Mouse (Mus musculus): Measurements from ENCODE around the gene Slc25a51. TPM values are rescaled to one million over a fixed set of nuclear protein-coding genes. Genes with fewer than 3 reads are reported as not detected.

Gene Slc25a51
- polyA plus RNA-seq, 1 experiment, result 67.2 TPM

GRCm38 (mm10) chr4:45447196-45447595 is 38.6 kb upstream of the Slc25a51 start:
- no peak overlapping the region for H3K27ac ChIP-seq (ENCODE audit: insufficient read depth, low read depth, low read length)
- H3K4me1 ChIP-seq (ENCODE audit: control insufficient read depth, insufficient read depth, insufficient read length, low read length), result peaks cover 8% of the 10 kb centered on the region
- 93% methylated on average over 5 of the region's 5 CpGs for WGBS
- peaks cover 32% of the 10 kb centered on the region for H3K36me3 ChIP-seq (ENCODE audit: control insufficient read depth, insufficient read depth, low read length)
- no peaks in the 10 kb centered on the region for H3K27me3 ChIP-seq (ENCODE audit: control insufficient read depth, insufficient read depth, low read length)
- TF ChIP-seq CTCF (IDR thresholded peaks at IDR 0.05; ENCODE audit: extremely low read depth, insufficient read length, insufficient replicate concordance, low read depth, low read length) (no peak), POLR2A (IDR thresholded peaks at IDR 0.05; ENCODE audit: low read depth, low read length) (no peak)
- no peak overlapping the region for H3K4me3 ChIP-seq (ENCODE audit: low read depth, low read length)

GRCm38 (mm10) chr4:45445235-45445634 is 36.7 kb upstream of the Slc25a51 start:
- 77% methylated on average over 3 of the region's 3 CpGs for WGBS
- H3K36me3 ChIP-seq (ENCODE audit: control insufficient read depth, insufficient read depth, low read length), result peaks cover 37% of the 10 kb centered on the region
- no peaks in the 10 kb centered on the region; the same call in 1 of the 2 replicates for H3K4me1 ChIP-seq (ENCODE audit: control insufficient read depth, insufficient read depth, insufficient read length, low read length)

DNA sequence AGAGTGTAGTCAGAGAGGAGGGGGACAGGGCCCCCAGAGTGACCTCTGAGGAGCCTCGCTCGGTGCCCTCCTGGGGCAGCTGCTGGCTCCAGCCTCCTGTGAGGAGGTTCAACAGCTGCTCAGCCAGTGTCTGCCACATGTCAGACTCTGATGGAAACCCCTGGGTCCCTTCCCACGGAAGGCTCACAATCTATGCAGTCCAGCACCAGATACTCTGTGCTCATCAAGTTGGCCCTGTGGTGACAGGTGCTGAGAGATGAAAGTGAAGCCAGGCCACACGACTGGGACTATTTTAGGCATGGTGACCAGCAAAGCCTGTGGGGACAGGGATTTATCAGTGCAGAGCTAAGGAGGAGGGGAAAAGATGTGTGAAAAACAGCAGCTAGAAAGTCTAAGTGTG is 36.2 kb upstream of the Slc25a51 start:
- H3K27ac ChIP-seq (ENCODE audit: insufficient read depth, low read depth, low read length), result no peak overlapping the region
- TF ChIP-seq POLR2A (IDR thresholded peaks at IDR 0.05; ENCODE audit: low read depth, low read length) (no peak), CTCF (IDR thresholded peaks at IDR 0.05; ENCODE audit: extremely low read depth, insufficient read length, insufficient replicate concordance, low read depth, low read length) (no peak)
- H3K36me3 ChIP-seq (ENCODE audit: control insufficient read depth, insufficient read depth, low read length), result peaks cover 39% of the 10 kb centered on the region
- no peaks in the 10 kb centered on the region; the same call in 1 of the 2 replicates for H3K4me1 ChIP-seq (ENCODE audit: control insufficient read depth, insufficient read depth, insufficient read length, low read length)
- no peak overlapping the region for H3K4me3 ChIP-seq (ENCODE audit: low read depth, low read length)
- no peaks in the 10 kb centered on the region for H3K27me3 ChIP-seq (ENCODE audit: control insufficient read depth, insufficient read depth, low read length)
- 81% methylated on average over 4 of the region's 4 CpGs for WGBS

More at GRCm38 (mm10) chr4:45445235-45445634, 36.7 kb upstream of the Slc25a51 start:
- TF ChIP-seq POLR2A (IDR thresholded peaks at IDR 0.05; ENCODE audit: low read depth, low read length) (no peak), CTCF (IDR thresholded peaks at IDR 0.05; ENCODE audit: extremely low read depth, insufficient read length, insufficient replicate concordance, low read depth, low read length) (no peak)
- Histone ChIP-seq H3K27ac (ENCODE audit: insufficient read depth, low read depth, low read length) (no peak overlapping the region), H3K4me3 (ENCODE audit: low read depth, low read length) (no peak overlapping the region), H3K27me3 (ENCODE audit: control insufficient read depth, insufficient read depth, low read length) (no peaks in the 10 kb centered on the region)

GRCm38 (mm10) chr4:45443652-45444051 is 35.1 kb upstream of the Slc25a51 start:
- 77% methylated on average over 7 of the region's 7 CpGs for WGBS
- H3K4me1 ChIP-seq (ENCODE audit: control insufficient read depth, insufficient read depth, insufficient read length, low read length), result no peaks in the 10 kb centered on the region; the same call in 1 of the 2 replicates
- H3K4me3 ChIP-seq (ENCODE audit: low read depth, low read length), result no peak overlapping the region
- peaks cover 42% of the 10 kb centered on the region for H3K36me3 ChIP-seq (ENCODE audit: control insufficient read depth, insufficient read depth, low read length)
- TF ChIP-seq POLR2A (IDR thresholded peaks at IDR 0.05; ENCODE audit: low read depth, low read length) (no peak), CTCF (IDR thresholded peaks at IDR 0.05; ENCODE audit: extremely low read depth, insufficient read length, insufficient replicate concordance, low read depth, low read length) (no peak)
- no peaks in the 10 kb centered on the region for H3K27me3 ChIP-seq (ENCODE audit: control insufficient read depth, insufficient read depth, low read length)
- H3K27ac ChIP-seq (ENCODE audit: insufficient read depth, low read depth, low read length), result no peak overlapping the region

- Histone ChIP-seq H3K4me3 (ENCODE audit: low read depth, low read length) (no peak overlapping the region), H3K27ac (ENCODE audit: insufficient read depth, low read depth, low read length) (no peak overlapping the region), H3K4me1 (ENCODE audit: control insufficient read depth, insufficient read depth, insufficient read length, low read length) (no peaks in the 10 kb centered on the region), H3K36me3 (ENCODE audit: control insufficient read depth, insufficient read depth, low read length) (peaks cover 38% of the 10 kb centered on the region), H3K27me3 (ENCODE audit: control insufficient read depth, insufficient read depth, low read length) (no peaks in the 10 kb centered on the region)
- WGBS, result 75% methylated on average over 3 of the region's 3 CpGs
- no peak for TF ChIP-seq POLR2A (IDR thresholded peaks at IDR 0.05; ENCODE audit: low read depth, low read length)
- TF ChIP-seq CTCF (IDR thresholded peaks at IDR 0.05; ENCODE audit: extremely low read depth, insufficient read length, insufficient replicate concordance, low read depth, low read length), result no peak
These were observed 33.7 kb upstream of the Slc25a51 start for GRCm38 (mm10) chr4:45442237-45442636.

- 66% methylated on average over 1 of the region's 1 CpGs for WGBS
- TF ChIP-seq POLR2A (IDR thresholded peaks at IDR 0.05; ENCODE audit: low read depth, low read length) (no peak), CTCF (IDR thresholded peaks at IDR 0.05; ENCODE audit: extremely low read depth, insufficient read length, insufficient replicate concordance, low read depth, low read length) (no peak)
- no peak overlapping the region for H3K27ac ChIP-seq (ENCODE audit: insufficient read depth, low read depth, low read length)
- no peak overlapping the region for H3K4me3 ChIP-seq (ENCODE audit: low read depth, low read length)
- peaks cover 34% of the 10 kb centered on the region for H3K36me3 ChIP-seq (ENCODE audit: control insufficient read depth, insufficient read depth, low read length)
- no peaks in the 10 kb centered on the region for H3K27me3 ChIP-seq (ENCODE audit: control insufficient read depth, insufficient read depth, low read length)
- H3K4me1 ChIP-seq (ENCODE audit: control insufficient read depth, insufficient read depth, insufficient read length, low read length), result no peaks in the 10 kb centered on the region
These were observed 33.2 kb upstream of the Slc25a51 start for GRCm38 (mm10) chr4:45441778-45442177.

DNA sequence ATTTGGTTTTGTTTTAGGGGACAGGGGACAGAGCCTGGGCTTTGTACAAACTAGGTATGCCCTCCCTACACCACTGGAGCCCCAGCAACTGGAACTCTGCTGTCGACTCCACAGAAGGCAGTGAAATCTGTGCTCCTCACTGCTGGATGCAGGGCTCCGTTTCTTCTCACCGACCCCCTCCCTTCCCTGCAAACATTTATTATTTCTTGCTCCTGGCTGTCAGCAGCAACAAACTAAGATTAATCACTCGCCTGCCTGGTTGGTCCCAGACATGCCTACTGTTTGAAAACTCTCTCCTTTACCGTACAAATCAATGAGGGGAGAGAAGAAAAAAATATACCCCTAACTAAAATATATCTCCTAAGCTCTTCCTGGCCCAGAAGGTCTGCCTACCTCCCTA is 30.7 kb upstream of the Slc25a51 start:
- WGBS, result 66% methylated on average over 5 of the region's 5 CpGs
- no peak for TF ChIP-seq POLR2A (IDR thresholded peaks at IDR 0.05; ENCODE audit: low read depth, low read length)
- no peak for TF ChIP-seq CTCF (IDR thresholded peaks at IDR 0.05; ENCODE audit: extremely low read depth, insufficient read length, insufficient replicate concordance, low read depth, low read length)
- no peak overlapping the region for H3K27ac ChIP-seq (ENCODE audit: insufficient read depth, low read depth, low read length)
- H3K4me3 ChIP-seq (ENCODE audit: low read depth, low read length), result no peak overlapping the region
- H3K27me3 ChIP-seq (ENCODE audit: control insufficient read depth, insufficient read depth, low read length), result no peaks in the 10 kb centered on the region
- H3K36me3 ChIP-seq (ENCODE audit: control insufficient read depth, insufficient read depth, low read length), result peaks cover 22% of the 10 kb centered on the region
- H3K4me1 ChIP-seq (ENCODE audit: control insufficient read depth, insufficient read depth, insufficient read length, low read length), result 0 out of 2 replicates have a peak, but pooled peaks cover 3% of the 10 kb centered on the region

Measured in small intestine, adult 2 months (tissue).